Mouse (Mus musculus) erythroblast, embryonic 14.5 days (primary cell): Measurements from ENCODE around the gene Aen.

Source experiments
- GATA1 ChIP-seq: IDR thresholded peaks from 2 replicates; pipeline ENCODE4 v1.6.1; 2012; ENCODE audit warnings: low read length, inconsistent platforms, mixed read lengths
- TAL1 ChIP-seq: IDR thresholded peaks from 3 replicates; pipeline ENCODE4 v1.6.1; 2012; ENCODE audit warnings: low read length, inconsistent platforms, mixed read lengths

- TF ChIP-seq TAL1 (no peak), GATA1 (no peak)
These were observed 11.5 kb upstream of the Aen start for GRCm38 (mm10) chr7:78884139-78884538.
